Mouse (Mus musculus) heart, postnatal 25 days (tissue): ENCODE data around the gene Cacna1a. TPM values are rescaled to one million over a fixed set of nuclear protein-coding genes. Genes with fewer than 3 reads are reported as not detected.
"Not testable (repeated sequence)": the region's sequence is repeated elsewhere in the genome, so short reads cannot be mapped to it uniquely, and the experiment has no call there.

Source experiments
- DNase-seq: peaks from one replicate; pipeline ENCODE4 v3.0.0; 2022; ENCODE audit warnings: low spot score
- intact Hi-C: fragments of 180-260 bp; cut with DNase I; formaldehyde crosslinking; loops from one replicate; pipeline ENCODE4 v1.15.1; 2025
- total RNA-seq, 2 experiments: library from RNA; stranded (reverse); gene quantifications; 2 replicates each; pipeline ENCODE4 v1.2.3; 2021

Cacna1a gene
- total RNA-seq, 2 experiments from 2014 or later: 2.5 to 3.2 TPM

- DNase-seq, intact Hi-C loops: not testable (repeated sequence)
These were observed 235.2 kb downstream of the Cacna1a start for GRCm38 (mm10) chr8:84623425-84623824.

GRCm38 (mm10) chr8:84629586-84629985, 241.3 kb downstream of the Cacna1a start:
- intact Hi-C loops: no loop called here
- DNase-seq: no peak

GRCm38 (mm10) chr8:84630145-84630544, 241.9 kb downstream of the Cacna1a start:
- DNase-seq: no peak
- intact Hi-C loops: no loop called here

- intact Hi-C loops: no loop called here
- DNase-seq: no peak
These were observed 243.6 kb downstream of the Cacna1a start for GRCm38 (mm10) chr8:84631813-84632212.

- intact Hi-C loops: no loop called here
- no peak for DNase-seq
These were observed 245.8 kb downstream of the Cacna1a start for GRCm38 (mm10) chr8:84633841-84634584.

GRCm38 (mm10) chr8:84634849-84635304, 246.6 kb downstream of the Cacna1a start:
- intact Hi-C loops: loop anchor here (5.0 kb wide), 2 partner anchors 43 to 52 kb away; partner anchors contain the start of genes Nacc1 and Trmt1
- peak; percentile 50 for DNase-seq

- intact Hi-C loops: loop anchor here (5.0 kb wide), 2 partner anchors 43 to 52 kb away; partner anchors contain the start of genes Nacc1 and Trmt1
- no peak for DNase-seq
These were observed 247.3 kb downstream of the Cacna1a start for GRCm38 (mm10) chr8:84635397-84636050.

GRCm38 (mm10) chr8:84636051-84636691, 247.9 kb downstream of the Cacna1a start:
- intact Hi-C loops: loop anchor here (5.0 kb wide), 2 partner anchors 44 to 51 kb away; partner anchors contain the start of genes Nacc1 and Trmt1
- no peak for DNase-seq

GRCm38 (mm10) chr8:84637946-84638554, 249.8 kb downstream of the Cacna1a start:
- no peak for DNase-seq
- intact Hi-C loops: loop anchor here (2.0 to 5.0 kb wide), 4 partner anchors 17 to 175 kb away; partner anchors contain the start of genes Nacc1 and Trmt1

GRCm38 (mm10) chr8:84638555-84639161, 250.4 kb downstream of the Cacna1a start:
- DNase-seq: no peak
- intact Hi-C loops: loop anchor here (2.0 to 5.0 kb wide), 4 partner anchors 16 to 174 kb away; partner anchors contain the start of genes Nacc1 and Trmt1

GRCm38 (mm10) chr8:84639162-84640009, 251.1 kb downstream of the Cacna1a start:
- peak; percentile 93 for DNase-seq
- intact Hi-C loops: loop anchor here (2.0 to 5.0 kb wide), 4 partner anchors 15 to 173 kb away; partner anchors contain the start of genes Nacc1 and Trmt1

GRCm38 (mm10) chr8:84640010-84640588, 251.9 kb downstream of the Cacna1a start:
- intact Hi-C loops: no loop called here
- no peak for DNase-seq

GRCm38 (mm10) chr8:84640617-84641294, 252.5 kb downstream of the Cacna1a start:
- intact Hi-C loops: no loop called here
- DNase-seq: no peak

GRCm38 (mm10) chr8:84641578-84642361, 253.5 kb downstream of the Cacna1a start:
- intact Hi-C loops: no loop called here
- DNase-seq: no peak

- no peak for DNase-seq
- intact Hi-C loops: no loop called here
These were observed 254.8 kb downstream of the Cacna1a start for GRCm38 (mm10) chr8:84643019-84643418.

- DNase-seq: no peak
- intact Hi-C loops: no loop called here
These were observed 258.6 kb downstream of the Cacna1a start for GRCm38 (mm10) chr8:84646800-84647199.

GRCm38 (mm10) chr8:84647461-84647901, 259.2 kb downstream of the Cacna1a start:
- intact Hi-C loops: no loop called here
- no peak for DNase-seq
